Mouse (Mus musculus): ENCODE results near the gene Hemk1.
"Not testable (repeated sequence)": the region's sequence is repeated elsewhere in the genome, so short reads cannot be mapped to it uniquely, and the experiment has no call there.

Hemk1 gene

DNA sequence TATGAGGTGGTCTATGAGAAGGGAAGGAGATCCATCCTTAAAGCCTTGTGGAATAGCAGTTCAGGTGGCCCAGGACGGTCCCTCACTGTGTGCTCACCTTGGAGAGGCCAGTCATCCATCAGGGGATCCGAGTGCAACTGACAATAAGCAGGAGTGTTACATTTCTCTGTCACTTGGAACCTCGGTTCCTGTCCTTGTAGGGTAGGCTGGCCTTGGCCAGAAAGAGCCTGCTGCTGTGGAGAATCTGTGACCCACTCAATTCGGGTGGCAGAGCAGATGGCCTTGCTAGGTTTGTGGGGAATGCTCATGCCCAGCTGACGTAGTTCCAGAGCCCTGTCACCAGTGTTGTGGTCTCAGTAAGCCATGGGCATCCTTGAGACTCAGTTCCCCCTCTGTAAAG, 28.6 kb downstream of the Hemk1 start:
- no peak for DNase-seq (ENCODE audit: extremely low read depth, insufficient read length, low spot score)

DNA sequence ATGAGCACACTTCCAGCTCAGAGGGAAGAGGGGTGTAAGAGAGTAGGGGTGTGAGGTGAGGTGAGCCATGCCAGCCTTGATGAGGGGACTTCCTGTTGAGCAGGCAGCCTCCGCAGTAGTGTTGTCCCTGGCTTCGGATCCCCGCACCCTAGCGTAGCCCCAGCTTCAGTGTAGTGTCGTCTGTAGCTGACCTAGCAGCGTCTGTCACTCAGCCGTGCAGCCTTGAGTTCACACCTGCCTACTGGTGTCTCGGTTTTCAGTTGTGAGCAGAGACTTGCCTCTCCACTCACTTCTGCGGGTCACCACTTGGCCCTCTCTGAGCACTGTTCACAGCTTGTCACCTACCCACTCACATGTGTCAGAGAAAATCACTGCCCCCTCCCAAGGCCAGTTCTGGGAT, 29.0 kb downstream of the Hemk1 start:
- no peak for DNase-seq (ENCODE audit: extremely low read depth, insufficient read length, low spot score)

DNA sequence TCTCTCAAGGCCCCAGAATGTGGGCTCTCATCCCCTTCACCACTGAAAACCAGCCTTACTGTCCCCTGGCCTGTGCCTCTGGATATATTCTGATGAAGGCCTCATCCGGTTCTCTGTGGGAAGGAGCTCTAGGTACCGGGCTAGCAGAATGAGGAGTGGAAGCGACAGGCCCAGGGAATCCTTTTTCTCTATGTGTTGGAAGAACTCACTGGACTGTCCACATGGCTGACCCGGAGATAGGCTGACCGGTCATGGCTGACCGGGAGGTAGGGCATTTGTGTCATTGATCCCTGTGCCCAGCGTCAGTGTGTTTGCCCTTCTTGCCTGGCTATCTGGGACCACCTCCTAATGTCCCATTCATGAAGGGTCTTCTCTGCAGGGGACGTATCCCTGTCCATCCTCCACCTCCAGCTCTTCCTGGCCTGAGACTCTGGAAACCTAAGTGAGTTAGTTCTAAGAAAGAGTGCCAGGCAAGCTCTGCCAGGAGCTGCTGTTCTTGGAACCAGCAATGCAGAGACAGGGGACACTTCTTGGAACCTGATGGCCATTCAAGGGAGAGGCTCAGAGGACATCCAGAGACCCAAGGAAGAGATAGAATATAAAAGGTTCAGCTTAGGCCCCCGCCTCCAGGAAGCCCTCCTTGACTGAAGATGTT, 29.7 kb downstream of the Hemk1 start:
- no peak for DNase-seq (ENCODE audit: extremely low read depth, insufficient read length, low spot score)

DNA sequence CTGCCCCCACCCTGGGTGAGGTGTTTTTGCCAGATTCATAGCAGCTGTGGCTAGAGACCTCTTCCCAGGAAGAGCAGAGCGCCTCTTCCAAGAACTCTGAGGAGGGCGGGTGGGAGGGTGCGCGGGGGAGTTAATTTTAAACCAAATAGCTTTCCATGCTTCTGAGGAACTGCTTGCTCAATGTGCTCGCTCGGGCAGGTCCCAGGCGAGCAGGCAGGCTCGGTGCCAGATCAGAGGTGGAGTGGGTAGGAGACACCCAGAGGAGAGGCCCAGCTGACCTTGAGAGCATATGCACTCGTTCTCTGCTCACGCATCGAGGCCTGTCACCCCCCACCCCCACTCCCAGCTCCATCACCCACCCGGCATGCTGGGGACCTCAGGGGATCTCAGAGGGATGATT, 30.3 kb downstream of the Hemk1 start:
- no peak for DNase-seq (ENCODE audit: extremely low read depth, insufficient read length, low spot score)

DNA sequence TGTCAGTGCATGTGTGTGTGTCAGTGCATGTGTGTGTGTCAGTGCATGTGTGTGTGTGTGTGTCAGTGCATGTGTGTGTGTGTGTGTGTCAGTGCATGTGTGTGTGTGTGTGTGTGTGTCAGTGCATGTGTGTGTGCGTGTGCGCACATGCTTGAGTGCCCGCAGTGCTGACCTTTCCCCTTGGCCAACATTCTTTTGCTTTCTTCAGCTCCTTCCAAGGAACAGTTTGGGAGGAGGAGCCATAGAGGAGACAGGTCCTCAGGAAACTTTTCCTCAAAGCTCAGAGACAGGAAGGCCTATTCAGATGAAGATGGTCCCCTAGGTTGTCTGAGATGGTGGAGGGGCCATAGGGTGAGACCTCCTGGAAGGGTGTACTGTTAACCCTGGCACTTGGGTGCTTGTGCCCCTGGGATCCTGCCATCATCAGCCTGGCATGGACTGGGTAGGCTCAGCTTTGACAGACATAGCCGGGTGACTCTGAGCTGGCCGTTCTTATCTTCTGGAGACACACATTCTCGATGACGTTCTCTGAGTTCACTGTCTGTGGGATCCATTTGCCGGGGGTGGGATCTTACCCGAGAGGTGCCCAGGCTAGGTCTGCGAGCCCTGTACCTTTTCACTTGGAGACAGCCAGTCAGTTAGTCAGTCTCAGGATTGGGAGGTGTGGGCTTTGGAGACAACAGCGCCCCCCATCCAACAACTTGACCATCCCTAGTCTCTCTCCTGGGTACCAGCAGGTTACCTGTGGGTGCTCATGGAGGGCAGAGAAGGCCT, 30.9 kb downstream of the Hemk1 start:
- DNase-seq (ENCODE audit: extremely low read depth, insufficient read length, low spot score): no peak

DNA sequence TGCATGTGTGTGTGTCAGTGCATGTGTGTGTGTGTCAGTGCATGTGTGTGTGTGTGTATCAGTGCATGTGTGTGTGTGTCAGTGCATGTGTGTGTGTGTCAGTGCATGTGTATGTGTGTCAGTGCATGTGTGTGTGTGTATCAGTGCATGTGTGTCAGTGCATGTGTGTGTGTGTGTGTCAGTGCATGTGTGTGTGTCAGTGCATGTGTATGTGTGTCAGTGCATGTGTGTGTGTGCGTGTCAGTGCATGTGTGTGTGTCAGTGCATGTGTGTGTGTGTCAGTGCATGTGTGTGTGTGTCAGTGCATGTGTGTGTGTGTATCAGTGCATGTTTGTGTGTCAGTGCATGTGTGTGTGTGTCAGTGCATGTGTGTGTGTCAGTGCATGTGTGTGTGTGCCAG, 31.5 kb downstream of the Hemk1 start:
- DNase-seq (ENCODE audit: extremely low read depth, insufficient read length, low spot score): not testable (repeated sequence)

DNA sequence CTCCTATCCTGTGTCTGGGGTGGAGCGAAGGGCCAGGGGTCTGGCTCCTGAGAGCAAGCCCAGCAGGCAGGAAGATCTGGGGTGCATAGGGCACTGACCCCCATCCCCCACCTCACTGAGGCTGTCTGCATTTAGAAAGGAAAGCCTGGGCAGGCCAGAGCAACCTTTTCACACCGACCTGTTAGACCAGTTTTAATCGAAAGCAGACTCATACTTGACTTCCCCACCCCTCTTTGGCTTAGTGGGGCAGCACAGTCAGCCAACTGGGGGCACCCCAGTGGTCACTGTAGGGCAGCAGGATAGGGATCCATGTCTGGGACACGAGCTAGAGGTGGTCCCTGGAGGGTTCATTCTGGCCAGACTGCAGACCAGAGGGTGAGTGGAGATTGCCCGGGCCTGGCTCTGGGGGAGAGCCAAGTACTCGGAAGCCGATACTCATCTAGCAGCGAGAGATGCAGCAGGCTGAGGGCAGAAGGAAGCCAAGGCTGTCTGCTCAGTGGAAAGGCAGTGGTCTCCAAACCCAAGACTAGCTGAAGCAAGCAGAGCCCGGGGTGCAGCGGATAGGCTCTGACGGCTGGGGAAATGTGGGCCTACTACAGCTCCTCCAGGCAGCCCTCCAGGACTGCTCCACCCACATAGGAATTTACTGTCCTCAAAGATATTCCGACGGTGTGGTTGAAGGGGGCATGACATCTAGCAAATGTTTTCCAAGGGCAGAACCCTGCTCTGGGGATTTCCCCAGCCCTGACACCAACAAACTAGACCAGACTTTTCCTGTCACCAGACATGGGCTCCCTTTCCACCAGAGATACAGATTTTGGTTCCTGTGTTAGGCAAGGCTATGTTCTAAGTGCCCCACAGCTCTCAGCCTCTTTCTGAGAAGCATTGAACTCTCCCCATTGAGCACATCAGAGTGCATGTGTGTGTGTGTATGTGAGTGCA, 32.3 kb downstream of the Hemk1 start:
- no peak for DNase-seq (ENCODE audit: extremely low read depth, insufficient read length, low spot score)

DNA sequence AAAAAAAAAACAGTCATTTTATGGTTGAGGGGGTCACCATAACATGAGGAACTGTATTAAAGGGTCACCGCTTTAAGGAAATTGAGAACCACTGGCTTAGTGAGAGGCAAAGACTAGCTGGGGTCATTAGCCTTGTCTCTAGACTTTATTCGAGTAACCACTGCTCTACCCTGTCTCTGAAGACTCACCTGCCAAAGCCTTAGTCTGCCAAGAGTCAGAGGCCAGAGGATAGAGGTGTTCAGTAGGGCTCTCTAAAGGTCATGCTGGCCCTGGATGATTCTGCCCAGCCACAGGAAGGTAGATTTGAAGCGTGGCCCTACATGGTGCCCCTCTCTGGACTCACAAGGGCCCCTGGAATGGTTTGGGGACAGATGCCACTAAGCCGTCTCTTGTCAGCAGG, 33.1 kb downstream of the Hemk1 start:
- DNase-seq (ENCODE audit: extremely low read depth, insufficient read length, low spot score): no peak

DNA sequence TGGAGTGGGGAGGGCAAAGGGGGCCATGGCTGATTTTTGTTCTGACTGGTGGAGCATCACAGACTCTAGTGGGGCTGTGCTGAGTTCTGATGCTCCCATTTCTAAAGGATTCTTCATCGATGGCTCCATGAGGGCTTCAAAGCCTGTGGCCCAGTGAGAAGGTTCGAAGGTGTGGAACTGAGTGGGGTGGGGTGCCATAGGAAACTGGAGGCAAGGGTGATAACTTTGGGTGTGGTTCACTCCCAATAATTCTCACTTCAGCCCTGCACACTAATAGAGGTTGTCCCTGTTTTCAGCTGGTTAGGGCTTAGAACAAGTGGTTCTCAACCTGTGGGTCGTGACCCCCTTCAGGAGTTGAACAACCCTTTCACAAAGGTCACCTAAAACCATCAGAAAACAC, 33.8 kb downstream of the Hemk1 start:
- no peak for DNase-seq (ENCODE audit: extremely low read depth, insufficient read length, low spot score)

DNA sequence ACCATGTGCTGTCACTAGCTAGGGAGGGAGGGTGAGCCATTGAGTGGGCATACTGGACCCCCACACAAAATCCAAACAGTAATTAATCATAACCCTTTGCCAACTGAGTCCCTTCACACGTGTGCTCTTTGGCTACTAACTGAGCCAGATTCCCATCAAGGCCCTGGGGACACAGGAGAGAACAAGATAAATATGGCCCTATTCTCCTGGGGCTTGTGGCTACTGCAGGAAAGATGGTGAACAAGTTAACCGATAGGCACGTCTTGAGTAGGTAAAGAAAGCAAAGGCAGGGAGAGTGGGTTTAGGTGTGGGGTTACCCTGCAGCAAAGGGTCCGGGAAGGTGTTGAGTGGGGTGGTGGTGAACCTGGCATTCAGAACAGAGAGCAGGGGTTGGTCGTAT, 34.2 kb downstream of the Hemk1 start:
- DNase-seq (ENCODE audit: extremely low read depth, insufficient read length, low spot score): no peak

DNA sequence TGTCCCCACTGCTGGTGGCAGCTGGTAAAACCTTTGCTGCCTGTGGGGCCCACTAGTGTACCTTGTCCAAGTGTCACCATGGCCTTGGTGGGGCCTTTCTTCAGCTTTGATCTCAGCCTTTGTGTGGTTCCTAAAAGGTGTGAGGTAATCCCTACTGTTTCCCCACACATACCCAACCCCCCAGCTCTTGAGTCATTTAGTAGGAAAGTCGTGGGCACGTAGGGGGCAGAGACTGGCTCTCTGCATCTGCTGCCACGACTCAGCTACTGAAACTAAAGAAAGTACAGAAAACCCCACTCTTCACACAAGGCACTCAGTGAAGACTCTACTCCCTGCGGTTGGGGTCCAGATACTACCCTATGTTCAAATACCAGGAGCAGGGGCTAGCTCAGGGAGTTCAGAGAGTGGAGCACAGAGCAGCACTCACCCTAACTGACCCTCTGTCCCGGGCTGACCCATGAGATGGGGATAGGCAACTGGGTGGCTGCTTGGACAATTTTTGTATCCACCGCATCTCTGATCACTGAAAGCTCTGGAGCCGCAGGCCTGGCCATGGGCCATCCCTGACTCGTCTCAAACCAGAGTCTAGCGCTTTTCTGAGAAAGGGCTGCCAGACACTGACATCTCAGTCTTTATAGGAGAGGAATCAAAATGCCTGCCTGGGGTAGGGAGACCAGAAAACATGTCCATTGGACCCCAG, 34.9 kb downstream of the Hemk1 start:
- no peak for DNase-seq (ENCODE audit: extremely low read depth, insufficient read length, low spot score)

DNA sequence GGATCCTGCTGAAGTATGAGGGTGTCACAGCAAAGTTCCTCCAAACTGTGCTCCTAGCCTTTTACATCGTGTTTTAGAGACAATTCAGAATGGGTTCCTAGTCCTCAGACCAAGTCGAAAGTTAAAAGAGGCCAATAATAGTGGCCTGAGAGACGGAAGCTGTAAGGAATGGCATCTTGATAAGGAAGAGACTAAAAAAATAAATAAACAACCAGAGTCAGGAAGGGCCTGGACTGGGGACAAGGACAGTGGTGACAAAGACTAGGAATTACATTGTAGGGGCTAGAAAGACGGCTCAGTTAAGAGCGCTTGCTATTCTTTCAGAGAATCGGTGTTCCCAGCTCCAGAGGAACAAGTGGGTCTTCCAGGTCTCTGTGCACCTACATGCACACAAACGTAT, 35.6 kb downstream of the Hemk1 start:
- no peak for DNase-seq (ENCODE audit: extremely low read depth, insufficient read length, low spot score)

DNA sequence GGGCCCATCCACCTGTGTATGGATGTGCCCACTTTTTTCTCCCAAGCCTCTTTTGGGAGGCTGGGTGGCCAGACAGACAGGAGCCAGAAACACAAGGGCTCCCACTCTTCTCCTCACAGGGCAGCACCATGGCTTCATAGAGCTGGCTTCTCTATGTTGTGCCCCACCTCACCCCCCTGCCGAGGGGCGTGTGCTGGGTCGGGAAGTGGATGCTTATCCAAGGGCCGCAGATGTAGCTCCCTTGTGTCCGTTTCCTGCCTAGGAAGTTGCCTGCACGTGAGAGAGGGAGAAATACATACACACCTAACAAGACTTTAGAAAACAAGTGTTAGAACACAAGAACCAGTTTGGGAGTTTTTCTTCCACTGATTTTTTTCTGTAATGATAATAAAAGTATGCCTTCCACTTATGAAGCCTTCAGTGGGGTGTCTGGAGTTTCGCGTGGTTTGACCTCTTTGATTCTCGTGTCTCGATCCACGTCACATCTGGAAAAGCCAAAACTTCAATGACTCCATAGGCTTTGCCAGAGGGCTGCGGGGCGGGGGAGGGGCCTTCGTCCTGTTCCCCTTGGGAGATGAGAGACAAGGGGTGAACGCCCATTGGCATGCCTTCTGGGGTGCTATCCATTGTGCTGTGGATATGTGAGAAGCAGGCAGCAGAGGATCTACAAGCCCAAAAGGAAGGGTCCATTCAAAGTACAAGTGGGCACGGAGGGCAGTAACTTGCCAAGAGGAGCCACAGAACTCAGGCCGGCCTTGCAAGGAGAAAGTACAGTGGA, 36.4 kb downstream of the Hemk1 start:
- DNase-seq (ENCODE audit: extremely low read depth, insufficient read length, low spot score): no peak

DNA sequence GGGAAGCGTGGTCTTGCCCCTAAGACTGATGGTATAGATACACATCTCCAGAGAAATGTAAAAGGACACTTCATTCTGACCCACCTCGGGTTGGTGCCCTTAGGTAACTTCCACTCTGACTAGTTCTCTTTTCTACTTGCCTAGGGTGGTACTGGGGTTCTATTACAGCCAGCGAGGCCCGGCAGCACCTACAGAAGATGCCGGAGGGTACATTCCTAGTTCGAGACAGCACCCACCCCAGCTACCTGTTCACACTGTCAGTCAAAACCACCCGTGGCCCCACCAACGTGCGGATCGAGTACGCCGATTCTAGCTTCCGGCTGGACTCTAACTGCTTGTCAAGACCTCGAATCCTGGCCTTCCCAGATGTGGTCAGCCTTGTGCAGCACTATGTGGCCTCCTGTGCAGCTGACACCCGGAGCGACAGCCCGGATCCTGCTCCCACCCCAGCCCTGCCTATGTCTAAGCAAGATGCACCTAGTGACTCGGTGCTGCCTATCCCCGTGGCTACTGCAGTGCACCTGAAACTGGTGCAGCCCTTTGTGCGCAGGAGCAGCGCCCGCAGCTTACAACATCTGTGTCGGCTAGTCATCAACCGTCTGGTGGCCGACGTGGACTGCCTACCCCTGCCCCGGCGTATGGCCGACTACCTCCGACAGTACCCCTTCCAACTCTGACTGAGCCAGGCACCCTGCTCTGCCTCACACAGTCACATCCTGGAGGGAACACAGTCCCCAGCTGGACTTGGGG, 37.8 kb downstream of the Hemk1 start:
- DNase-seq (ENCODE audit: extremely low read depth, insufficient read length, low spot score): no peak

DNA sequence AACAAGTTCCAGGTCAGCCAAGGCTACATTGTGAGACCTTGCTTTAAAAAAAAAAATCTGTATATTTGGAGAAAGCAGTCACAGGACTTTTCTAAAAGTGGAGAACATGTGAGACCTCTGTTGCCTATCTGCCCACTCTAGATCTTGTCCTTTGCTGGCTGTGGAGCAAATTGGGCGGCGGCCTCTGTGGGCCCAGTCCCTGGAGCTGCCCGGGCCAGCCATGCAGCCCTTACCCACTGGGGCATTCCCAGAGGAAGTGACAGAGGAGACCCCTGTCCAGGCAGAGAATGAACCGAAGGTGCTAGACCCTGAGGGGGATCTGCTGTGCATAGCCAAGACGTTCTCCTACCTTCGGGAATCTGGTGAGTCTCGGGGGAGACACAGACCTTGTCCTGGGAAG, 38.4 kb downstream of the Hemk1 start:
- no peak for DNase-seq (ENCODE audit: extremely low read depth, insufficient read length, low spot score)

DNA sequence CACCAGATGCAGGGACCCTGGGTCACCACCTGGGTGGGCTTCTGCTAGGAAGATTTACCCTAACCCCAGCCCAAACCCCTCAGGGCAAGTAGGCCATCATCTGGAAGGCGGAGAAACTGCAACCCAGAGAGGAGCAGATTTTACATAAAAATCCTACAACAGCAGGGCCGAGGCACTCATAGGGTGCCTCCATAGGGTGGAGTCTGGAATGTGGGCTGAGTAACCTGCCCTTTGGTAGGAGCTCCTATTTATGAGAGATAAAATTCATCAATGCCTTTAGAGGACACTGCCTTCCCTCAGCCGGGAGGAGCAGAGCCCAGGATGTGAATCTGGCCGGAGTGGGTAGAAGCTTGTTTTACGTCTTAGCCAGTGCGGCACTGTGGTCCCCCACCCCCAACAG, 39.3 kb downstream of the Hemk1 start:
- DNase-seq (ENCODE audit: extremely low read depth, insufficient read length, low spot score): no peak

DNA sequence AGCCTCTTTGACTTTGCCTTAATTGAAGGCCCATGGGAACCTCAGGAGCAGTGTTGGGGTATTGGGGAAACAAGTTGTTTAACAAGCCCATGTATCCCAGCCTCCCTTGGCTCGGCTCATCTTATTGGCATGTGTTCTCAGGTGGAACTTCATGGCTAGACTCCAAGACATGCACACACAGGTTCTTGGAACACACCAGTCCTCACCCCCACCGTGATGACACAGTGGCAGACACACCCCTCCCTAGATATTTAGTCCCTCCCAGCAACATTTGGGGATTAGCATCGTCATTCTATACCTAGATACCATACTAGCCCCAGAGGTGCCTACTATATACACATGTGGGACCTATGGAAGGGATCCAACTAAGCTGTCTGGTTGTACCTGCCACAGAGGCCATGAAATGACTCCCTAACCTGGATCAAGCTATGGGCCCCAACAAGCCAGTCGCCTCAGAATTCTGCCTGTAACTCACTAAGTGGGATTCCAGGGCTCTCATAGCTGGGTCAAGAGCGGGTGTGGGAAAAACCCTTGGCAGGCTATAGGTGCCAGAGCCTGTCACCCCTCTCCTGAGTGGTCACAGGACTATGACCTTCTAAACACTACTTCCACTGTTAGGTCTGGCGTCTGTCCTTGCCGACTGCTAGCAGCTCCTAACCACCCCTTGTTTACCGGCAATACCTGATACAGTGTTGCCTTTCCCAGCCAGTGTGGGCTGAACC, 39.9 kb downstream of the Hemk1 start:
- DNase-seq (ENCODE audit: extremely low read depth, insufficient read length, low spot score): no peak

DNA sequence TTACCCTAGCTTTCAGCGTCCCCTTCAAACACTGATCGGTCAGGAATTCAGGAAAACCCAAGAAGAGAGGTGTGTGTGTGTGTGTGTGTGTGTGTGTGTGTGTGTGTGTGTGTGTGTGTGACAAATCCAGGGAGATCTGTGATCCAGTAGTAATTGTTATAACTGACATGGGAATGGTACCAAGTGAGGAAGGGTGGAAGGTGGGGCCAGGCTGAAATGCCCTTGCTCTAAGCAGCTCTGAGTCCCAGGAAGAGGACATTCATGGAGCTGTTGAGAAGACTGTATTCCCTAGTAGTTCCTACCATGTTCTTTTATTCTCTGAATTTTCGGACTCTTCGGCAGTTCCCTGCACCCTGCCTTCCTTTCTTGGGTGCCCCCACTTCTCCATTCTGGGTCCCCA, 40.5 kb downstream of the Hemk1 start:
- DNase-seq (ENCODE audit: extremely low read depth, insufficient read length, low spot score): no peak

DNA sequence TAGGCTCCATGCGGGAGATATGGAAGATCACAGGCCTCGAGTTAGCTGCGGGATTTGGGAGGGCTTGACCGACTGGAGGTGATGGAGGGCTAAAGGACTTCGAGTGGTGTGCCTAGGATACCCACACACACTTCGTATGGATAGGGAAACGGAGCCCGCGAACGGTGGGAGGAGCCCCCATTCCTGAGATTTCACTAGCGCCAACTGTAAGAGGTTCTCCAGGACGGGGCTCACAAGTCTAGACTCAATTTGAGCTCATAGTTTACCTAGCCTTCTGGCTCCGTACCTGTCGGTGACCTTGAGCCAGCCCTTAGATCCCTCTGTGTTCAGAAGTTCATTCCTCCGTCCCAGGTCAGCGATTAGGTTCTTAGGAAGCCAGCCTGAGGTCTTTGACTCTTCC, 41.1 kb downstream of the Hemk1 start:
- DNase-seq (ENCODE audit: extremely low read depth, insufficient read length, low spot score): no peak

Data from 3134 (cell line).